Mouse (Mus musculus): Measurements from ENCODE around the gene Map4. TPM values are rescaled to one million over a fixed set of nuclear protein-coding genes. Genes with fewer than 3 reads are reported as not detected.

Gene Map4
- polyA plus RNA-seq, 1 experiment: 107 TPM

GRCm38 (mm10) chr9:110057200-110057599 is 125.9 kb downstream of the Map4 start:
- Histone ChIP-seq H3K27ac (ENCODE audit: insufficient read depth, low read depth, low read length) (no peak overlapping the region), H3K36me3 (ENCODE audit: control insufficient read depth, insufficient read depth, low read length) (no peaks in the 10 kb centered on the region), H3K4me3 (ENCODE audit: insufficient read depth, low read depth, low read length) (no peak overlapping the region), H3K4me1 (ENCODE audit: control insufficient read depth, insufficient read depth, low read length) (no peaks in the 10 kb centered on the region), H3K27me3 (replicated peaks; ENCODE audit: control insufficient read depth, insufficient read depth, low read length) (no peaks in the 10 kb centered on the region)
- WGBS: 85% methylated on average over 1 of the region's 1 CpGs
- DNase-seq: peak; percentile 34
- TF ChIP-seq CTCF (conservative IDR thresholded peaks at IDR 0.05; ENCODE audit: insufficient read depth, insufficient read length, low read depth, low read length) (no peak), POLR2A (IDR thresholded peaks at IDR 0.05; ENCODE audit: low read depth, low read length) (no peak)

GRCm38 (mm10) chr9:110060761-110061160 is 129.5 kb downstream of the Map4 start:
- Histone ChIP-seq H3K27ac (ENCODE audit: insufficient read depth, low read depth, low read length) (no peak overlapping the region), H3K27me3 (replicated peaks; ENCODE audit: control insufficient read depth, insufficient read depth, low read length) (no peaks in the 10 kb centered on the region), H3K4me1 (ENCODE audit: control insufficient read depth, insufficient read depth, low read length) (no peaks in the 10 kb centered on the region), H3K36me3 (ENCODE audit: control insufficient read depth, insufficient read depth, low read length) (no peaks in the 10 kb centered on the region), H3K4me3 (ENCODE audit: insufficient read depth, low read depth, low read length) (no peak overlapping the region)
- WGBS: 79% methylated on average over 2 of the region's 2 CpGs
- TF ChIP-seq CTCF (conservative IDR thresholded peaks at IDR 0.05; ENCODE audit: insufficient read depth, insufficient read length, low read depth, low read length) (no peak), POLR2A (IDR thresholded peaks at IDR 0.05; ENCODE audit: low read depth, low read length) (no peak)
- DNase-seq: no peak

GRCm38 (mm10) chr9:110062405-110062804 is 131.1 kb downstream of the Map4 start:
- Histone ChIP-seq H3K4me3 (ENCODE audit: insufficient read depth, low read depth, low read length) (no peak overlapping the region), H3K27me3 (replicated peaks; ENCODE audit: control insufficient read depth, insufficient read depth, low read length) (no peaks in the 10 kb centered on the region), H3K4me1 (ENCODE audit: control insufficient read depth, insufficient read depth, low read length) (no peaks in the 10 kb centered on the region), H3K27ac (ENCODE audit: insufficient read depth, low read depth, low read length) (no peak overlapping the region), H3K36me3 (ENCODE audit: control insufficient read depth, insufficient read depth, low read length) (no peaks in the 10 kb centered on the region; the same call in 1 of the 2 replicates)
- 88% methylated on average over 7 of the region's 7 CpGs for WGBS
- DNase-seq: no peak
- TF ChIP-seq CTCF (conservative IDR thresholded peaks at IDR 0.05; ENCODE audit: insufficient read depth, insufficient read length, low read depth, low read length): no peak

- no peak overlapping the region for H3K4me3 ChIP-seq (ENCODE audit: insufficient read depth, low read depth, low read length)
- no peak for DNase-seq
- no peaks in the 10 kb centered on the region for H3K4me1 ChIP-seq (ENCODE audit: control insufficient read depth, insufficient read depth, low read length)
- no peaks in the 10 kb centered on the region; the same call in 1 of the 2 replicates for H3K36me3 ChIP-seq (ENCODE audit: control insufficient read depth, insufficient read depth, low read length)
- no peaks in the 10 kb centered on the region for H3K27me3 ChIP-seq (replicated peaks; ENCODE audit: control insufficient read depth, insufficient read depth, low read length)
- no peak for TF ChIP-seq POLR2A (IDR thresholded peaks at IDR 0.05; ENCODE audit: low read depth, low read length)
- TF ChIP-seq CTCF (conservative IDR thresholded peaks at IDR 0.05; ENCODE audit: insufficient read depth, insufficient read length, low read depth, low read length): no peak
- 91% methylated on average over 6 of the region's 6 CpGs for WGBS
- H3K27ac ChIP-seq (ENCODE audit: insufficient read depth, low read depth, low read length): no peak overlapping the region
These were observed 131.6 kb downstream of the Map4 start for GRCm38 (mm10) chr9:110062861-110063260.

- DNase-seq: no peak
- no peaks in the 10 kb centered on the region for H3K4me1 ChIP-seq (ENCODE audit: control insufficient read depth, insufficient read depth, low read length)
- peaks cover 2% of the 10 kb centered on the region for H3K36me3 ChIP-seq (ENCODE audit: control insufficient read depth, insufficient read depth, low read length)
- H3K27me3 ChIP-seq (replicated peaks; ENCODE audit: control insufficient read depth, insufficient read depth, low read length): no peaks in the 10 kb centered on the region
- no peak overlapping the region for H3K4me3 ChIP-seq (ENCODE audit: insufficient read depth, low read depth, low read length)
- H3K27ac ChIP-seq (ENCODE audit: insufficient read depth, low read depth, low read length): no peak overlapping the region
- no peak for TF ChIP-seq CTCF (conservative IDR thresholded peaks at IDR 0.05; ENCODE audit: insufficient read depth, insufficient read length, low read depth, low read length)
- TF ChIP-seq POLR2A (IDR thresholded peaks at IDR 0.05; ENCODE audit: low read depth, low read length): no peak
These were observed 133.4 kb downstream of the Map4 start for GRCm38 (mm10) chr9:110064641-110065040.

- H3K4me1 ChIP-seq (ENCODE audit: control insufficient read depth, insufficient read depth, low read length): no peaks in the 10 kb centered on the region
- 88% methylated on average over 6 of the region's 6 CpGs for WGBS
- no peaks in the 10 kb centered on the region for H3K27me3 ChIP-seq (replicated peaks; ENCODE audit: control insufficient read depth, insufficient read depth, low read length)
- peaks cover 2% of the 10 kb centered on the region for H3K36me3 ChIP-seq (ENCODE audit: control insufficient read depth, insufficient read depth, low read length)
- no peak overlapping the region for H3K4me3 ChIP-seq (ENCODE audit: insufficient read depth, low read depth, low read length)
- TF ChIP-seq CTCF (conservative IDR thresholded peaks at IDR 0.05; ENCODE audit: insufficient read depth, insufficient read length, low read depth, low read length) (no peak), POLR2A (IDR thresholded peaks at IDR 0.05; ENCODE audit: low read depth, low read length) (no peak)
- H3K27ac ChIP-seq (ENCODE audit: insufficient read depth, low read depth, low read length): no peak overlapping the region
- DNase-seq: no peak
These were observed 137.5 kb downstream of the Map4 start for GRCm38 (mm10) chr9:110068745-110069144.

- TF ChIP-seq POLR2A (IDR thresholded peaks at IDR 0.05; ENCODE audit: low read depth, low read length): no peak
- Histone ChIP-seq H3K4me3 (ENCODE audit: insufficient read depth, low read depth, low read length) (no peak overlapping the region), H3K36me3 (ENCODE audit: control insufficient read depth, insufficient read depth, low read length) (peaks cover 2% of the 10 kb centered on the region), H3K4me1 (ENCODE audit: control insufficient read depth, insufficient read depth, low read length) (no peaks in the 10 kb centered on the region), H3K27ac (ENCODE audit: insufficient read depth, low read depth, low read length) (no peak overlapping the region), H3K27me3 (replicated peaks; ENCODE audit: control insufficient read depth, insufficient read depth, low read length) (no peaks in the 10 kb centered on the region)
- WGBS: 61% methylated on average over 9 of the region's 9 CpGs
- peak; percentile 64 for DNase-seq
These were observed 139.1 kb downstream of the Map4 start for GRCm38 (mm10) chr9:110070358-110070757.

GRCm38 (mm10) chr9:110071011-110071410 is 139.8 kb downstream of the Map4 start:
- 76% methylated on average over 4 of the region's 4 CpGs for WGBS
- Histone ChIP-seq H3K36me3 (ENCODE audit: control insufficient read depth, insufficient read depth, low read length) (peaks cover 2% of the 10 kb centered on the region), H3K27ac (ENCODE audit: insufficient read depth, low read depth, low read length) (no peak overlapping the region), H3K4me3 (ENCODE audit: insufficient read depth, low read depth, low read length) (no peak overlapping the region), H3K27me3 (replicated peaks; ENCODE audit: control insufficient read depth, insufficient read depth, low read length) (no peaks in the 10 kb centered on the region), H3K4me1 (ENCODE audit: control insufficient read depth, insufficient read depth, low read length) (no peaks in the 10 kb centered on the region)
- no peak for DNase-seq
- no peak for TF ChIP-seq CTCF (conservative IDR thresholded peaks at IDR 0.05; ENCODE audit: insufficient read depth, insufficient read length, low read depth, low read length)
- no peak for TF ChIP-seq POLR2A (IDR thresholded peaks at IDR 0.05; ENCODE audit: low read depth, low read length)

Measured in kidney, adult 2 months (tissue).